Mouse (Mus musculus) layer of hippocampus, adult 11-12 months (tissue): ENCODE results near the gene Carm1.
"Not testable (repeated sequence)": the region's sequence is repeated elsewhere in the genome, so short reads cannot be mapped to it uniquely, and the experiment has no call there.

Source experiments
- DNase-seq: peaks from one replicate; pipeline ENCODE4 v3.0.0; 2022; ENCODE audit warnings: low spot score

Gene Carm1

GRCm38 (mm10) chr9:21546789-21547074 lies at the start of gene Carm1:
Carm1 (plus strand) TSS chr9:21546894.
- no peak for DNase-seq

- DNase-seq = no peak
Measured at GRCm38 (mm10) chr9:21497050-21497542, 49.6 kb upstream of the Carm1 start.

GRCm38 (mm10) chr9:21497664-21498063 lies 49.0 kb upstream of the Carm1 start:
- no peak for DNase-seq

- no peak for DNase-seq
Measured at GRCm38 (mm10) chr9:21498284-21498902, 48.3 kb upstream of the Carm1 start.

- no peak for DNase-seq
Measured at GRCm38 (mm10) chr9:21503352-21503751, 43.3 kb upstream of the Carm1 start.

GRCm38 (mm10) chr9:21505767-21506166 lies 40.9 kb upstream of the Carm1 start:
- DNase-seq = no peak

- DNase-seq = no peak
Measured at GRCm38 (mm10) chr9:21507753-21508430, 38.8 kb upstream of the Carm1 start.

GRCm38 (mm10) chr9:21508871-21509404 lies 37.8 kb upstream of the Carm1 start:
- no peak for DNase-seq

- DNase-seq = peak; percentile 94
Measured at GRCm38 (mm10) chr9:21509772-21510688, 36.7 kb upstream of the Carm1 start, which contains the start of gene Tmed1. Tmed1 (minus strand) TSS chr9:21510252.

GRCm38 (mm10) chr9:21510689-21511015 lies 36.0 kb upstream of the Carm1 start:
- no peak for DNase-seq

- no peak for DNase-seq
Measured at GRCm38 (mm10) chr9:21511052-21511451, 35.6 kb upstream of the Carm1 start.

GRCm38 (mm10) chr9:21513466-21513865 lies 33.2 kb upstream of the Carm1 start:
- no peak for DNase-seq

GRCm38 (mm10) chr9:21517947-21518495 lies 28.7 kb upstream of the Carm1 start:
- DNase-seq = no peak

GRCm38 (mm10) chr9:21518690-21519089 lies 28.0 kb upstream of the Carm1 start:
- not testable (repeated sequence) for DNase-seq

- DNase-seq = no peak
Measured at GRCm38 (mm10) chr9:21525142-21525936, 21.4 kb upstream of the Carm1 start.

GRCm38 (mm10) chr9:21525937-21526633 lies 20.6 kb upstream of the Carm1 start, which contains the start of gene AB124611:
AB124611 (plus strand) TSS chr9:21526176.
- DNase-seq = no peak

- no peak for DNase-seq
Measured at GRCm38 (mm10) chr9:21526634-21526944, 20.1 kb upstream of the Carm1 start.

GRCm38 (mm10) chr9:21527100-21527801 lies 19.4 kb upstream of the Carm1 start:
- no peak for DNase-seq

GRCm38 (mm10) chr9:21527917-21528324 lies 18.8 kb upstream of the Carm1 start:
- DNase-seq = no peak

- no peak for DNase-seq
Measured at GRCm38 (mm10) chr9:21536501-21536900, 10.2 kb upstream of the Carm1 start.
